Mouse (Mus musculus) erythroid progenitor cell, adult 5-6 weeks (primary cell): ENCODE measurements around the gene Fam117a. TPM values are rescaled to one million over a fixed set of nuclear protein-coding genes. Genes with fewer than 3 reads are reported as not detected.

Source experiments
- ATAC-seq: replicated peaks from 2 replicates; pipeline ENCODE4 v1.8.0; 2016; ENCODE audit warnings: moderate number of reproducible peaks, mild to moderate bottlenecking, moderate TSS enrichment, inconsistent platforms; ENCODE audit not compliant: poor library complexity, low FRiP score, severe bottlenecking
- total RNA-seq, 2 experiments: library from RNA; stranded (forward) in 1 of 2; stranded (reverse) in 1 of 2; fragments of 150-400 nt in 1 of 2; fragments of 186-747, 209-891 nt in 1 of 2; gene quantifications; 2 replicates each; pipeline versions ENCODE4 v1.2.3 to v1.2.4; 2015 to 2017; ENCODE audit warnings: low replicate concordance in 2 of 2

Fam117a gene
- total RNA-seq, 2 experiments from 2014 or later, result 282 to 340 TPM

- ATAC-seq, result peak; percentile 56
Measured at GRCm38 (mm10) chr11:95356039-95356438, 19.2 kb downstream of the Fam117a start.

- peak; percentile 83 for ATAC-seq
Measured at GRCm38 (mm10) chr11:95356469-95357273, 19.9 kb downstream of the Fam117a start.

- no peak for ATAC-seq
Measured at GRCm38 (mm10) chr11:95358263-95358662, 21.4 kb downstream of the Fam117a start.

GRCm38 (mm10) chr11:95364388-95364787, 27.6 kb downstream of the Fam117a start:
- no peak for ATAC-seq

- no peak for ATAC-seq
Measured at GRCm38 (mm10) chr11:95365596-95365995, 28.8 kb downstream of the Fam117a start.

- ATAC-seq, result no peak
Measured at GRCm38 (mm10) chr11:95366280-95366897, 29.6 kb downstream of the Fam117a start.

GRCm38 (mm10) chr11:95367011-95367735, 30.4 kb downstream of the Fam117a start:
- no peak for ATAC-seq

GRCm38 (mm10) chr11:95368231-95368823, 31.5 kb downstream of the Fam117a start:
- no peak for ATAC-seq

- no peak for ATAC-seq
Measured at GRCm38 (mm10) chr11:95368871-95369270, 32.1 kb downstream of the Fam117a start.

- ATAC-seq, result no peak
Measured at GRCm38 (mm10) chr11:95369964-95370890, 33.4 kb downstream of the Fam117a start.

- no peak for ATAC-seq
Measured at GRCm38 (mm10) chr11:95371182-95371581, 34.4 kb downstream of the Fam117a start.

- no peak for ATAC-seq
Measured at GRCm38 (mm10) chr11:95378926-95379325, 42.1 kb downstream of the Fam117a start.

- no peak for ATAC-seq
Measured at GRCm38 (mm10) chr11:95379552-95379951, 42.7 kb downstream of the Fam117a start.

GRCm38 (mm10) chr11:95380711-95381110, 43.9 kb downstream of the Fam117a start:
- ATAC-seq, result no peak

GRCm38 (mm10) chr11:95381146-95381545, 44.3 kb downstream of the Fam117a start:
- no peak for ATAC-seq

GRCm38 (mm10) chr11:95383331-95383986, 46.6 kb downstream of the Fam117a start:
- ATAC-seq, result no peak

- no peak for ATAC-seq
Measured at GRCm38 (mm10) chr11:95384004-95384318, 47.1 kb downstream of the Fam117a start.

- ATAC-seq, result peak; percentile 86
Measured at GRCm38 (mm10) chr11:95384319-95384972, 47.6 kb downstream of the Fam117a start, which contains the start of gene Slc35b1. Slc35b1 (plus strand) TSS chr11:95384692.
